Mouse (Mus musculus) mouse embryonic stem cell (cell line): ENCODE results near the gene Hck.

Source experiments
- in situ Hi-C, 2 experiments: fragments of 300-500 bp; cut with MboI; formaldehyde crosslinking; loops; 1 replicate in 1 of 2; 3 replicates in 1 of 2; pipeline ENCODE4 v1.14.3; 2019 to 2020; ENCODE audit warnings: low sequenced_read_pairs in 2 of 2, low pct_unique_long_range_greater_than_20kb in 1 of 2, mixed read lengths in 1 of 2; ENCODE audit not compliant: unreplicated experiment in 1 of 2

Gene Hck

GRCm38 (mm10) chr2:153087091-153087490, 21.2 kb upstream of the Hck start:
- in situ Hi-C loops = no loop called here

- in situ Hi-C loops = no loop called here
Measured at GRCm38 (mm10) chr2:153089316-153089715, 19.0 kb upstream of the Hck start.

GRCm38 (mm10) chr2:153090551-153091165, 17.6 kb upstream of the Hck start:
- in situ Hi-C loops = no loop called here

GRCm38 (mm10) chr2:153107046-153107766, 1.1 kb upstream of the Hck start:
- in situ Hi-C loops = no loop called here

- in situ Hi-C loops = no loop called here
Measured at GRCm38 (mm10) chr2:153107802-153108201, 466 bp upstream of the Hck start.

GRCm38 (mm10) chr2:153109596-153109995, 1.3 kb downstream of the Hck start:
- in situ Hi-C loops = no loop called here

- in situ Hi-C loops = no loop called here
Measured at GRCm38 (mm10) chr2:153111298-153111697, 3.0 kb downstream of the Hck start.

- in situ Hi-C loops = no loop called here
Measured at GRCm38 (mm10) chr2:153115679-153116081, 7.4 kb downstream of the Hck start.

- in situ Hi-C loops = no loop called here
Measured at GRCm38 (mm10) chr2:153117051-153117486, 8.8 kb downstream of the Hck start.

- in situ Hi-C loops = no loop called here
Measured at GRCm38 (mm10) chr2:153119488-153119887, 11.2 kb downstream of the Hck start.

- in situ Hi-C loops = no loop called here
Measured at GRCm38 (mm10) chr2:153120126-153120525, 11.9 kb downstream of the Hck start.

- in situ Hi-C loops = no loop called here
Measured at GRCm38 (mm10) chr2:153121821-153122615, 13.8 kb downstream of the Hck start.

GRCm38 (mm10) chr2:153122701-153123100, 14.4 kb downstream of the Hck start:
- in situ Hi-C loops = no loop called here

GRCm38 (mm10) chr2:153125875-153126274, 17.6 kb downstream of the Hck start:
- in situ Hi-C loops = no loop called here

- in situ Hi-C loops = no loop called here
Measured at GRCm38 (mm10) chr2:153131019-153131418, 22.8 kb downstream of the Hck start.

- in situ Hi-C loops = no loop called here
Measured at GRCm38 (mm10) chr2:153134237-153134636, 26.0 kb downstream of the Hck start.

- in situ Hi-C loops = no loop called here
Measured at GRCm38 (mm10) chr2:153136211-153136610, 27.9 kb downstream of the Hck start.

- in situ Hi-C loops = no loop called here
Measured at GRCm38 (mm10) chr2:153139158-153139557, 30.9 kb downstream of the Hck start.

- in situ Hi-C loops = loop anchor here (5.0 to 10.0 kb wide), 2 partner anchors 223 to 225 kb away; partner anchors contain the start of gene Mylk2 (in 1 of the 2)
Measured at GRCm38 (mm10) chr2:153139996-153140613, 31.8 kb downstream of the Hck start.
